Mouse (Mus musculus) myocyte (in vitro differentiated cells): ENCODE data around the gene Rhd. TPM values are rescaled to one million over a fixed set of nuclear protein-coding genes. Genes with fewer than 3 reads are reported as not detected.

ENCODE experiments used
- H3K27me3 ChIP-seq: one replicate; pipeline ENCODE4 v1.6.1; 2011; ENCODE audit not compliant: control insufficient read depth, insufficient read depth, insufficient read length
- H3K36me3 ChIP-seq: one replicate; pipeline ENCODE4 v1.6.1; 2011; ENCODE audit not compliant: control insufficient read depth, insufficient read depth
- H3K4me2 ChIP-seq: one replicate; pipeline ENCODE4 v1.6.1; 2011; ENCODE audit warnings: low read depth, control low read depth
- H3K4me3 ChIP-seq: one replicate; pipeline ENCODE4 v1.5.1; 2011; ENCODE audit warnings: mild to moderate bottlenecking, control low read depth, moderate library complexity
- H3K79me2 ChIP-seq: one replicate; pipeline ENCODE4 v1.6.1; 2011; ENCODE audit not compliant: control insufficient read depth, insufficient read depth
- H3ac ChIP-seq: one replicate; pipeline ENCODE4 v1.6.1; 2011; ENCODE audit not compliant: control insufficient read depth, insufficient read length
- CEBPB ChIP-seq: IDR thresholded peaks from 2 replicates; pipeline ENCODE4 v1.6.1; 2011; ENCODE audit warnings: mild to moderate bottlenecking, moderate library complexity; ENCODE audit not compliant: poor library complexity, insufficient read depth, severe bottlenecking
- E2F4 ChIP-seq: IDR thresholded peaks from one replicate; pipeline ENCODE4 v1.6.1; 2011; ENCODE audit warnings: mild to moderate bottlenecking, control low read depth, moderate library complexity; ENCODE audit not compliant: insufficient read depth
- MAX ChIP-seq: IDR thresholded peaks from one replicate; pipeline ENCODE4 v1.6.1; 2011; ENCODE audit warnings: low read depth, mild to moderate bottlenecking, control low read depth
- MYOD1 ChIP-seq, 3 experiments: IDR thresholded peaks; one replicate each; pipeline ENCODE4 v1.6.1; 2011; ENCODE audit warnings: control low read depth in 2 of 3, low read depth in 2 of 3, mild to moderate bottlenecking in 2 of 3, moderate library complexity in 1 of 3; ENCODE audit not compliant: insufficient read length in 2 of 3, control insufficient read depth in 1 of 3
- MYOG ChIP-seq, 3 experiments: IDR thresholded peaks; one replicate each; pipeline ENCODE4 v1.6.1; 2011; ENCODE audit warnings: control low read depth in 2 of 3, low read depth in 2 of 3, mild to moderate bottlenecking in 2 of 3; ENCODE audit not compliant: insufficient read length in 2 of 3, control insufficient read depth in 1 of 3, insufficient read depth in 1 of 3
- POLR2A ChIP-seq: IDR thresholded peaks from one replicate; pipeline ENCODE4 v1.6.1; 2011; ENCODE audit warnings: low read depth, mild to moderate bottlenecking, control low read depth, moderate library complexity; ENCODE audit not compliant: insufficient read length
- POLR2AphosphoS2 ChIP-seq: IDR thresholded peaks from one replicate; pipeline ENCODE4 v1.6.1; 2011; ENCODE audit warnings: low read depth, control low read depth; ENCODE audit not compliant: insufficient read length
- REST ChIP-seq: IDR thresholded peaks from one replicate; pipeline ENCODE4 v1.6.1; 2011; ENCODE audit warnings: mild to moderate bottlenecking, control low read depth, moderate library complexity; ENCODE audit not compliant: insufficient read depth, insufficient read length
- SRF ChIP-seq: IDR thresholded peaks from one replicate; pipeline ENCODE4 v1.6.1; 2011; ENCODE audit warnings: low read depth; ENCODE audit not compliant: control insufficient read depth, insufficient read length
- TCF12 ChIP-seq: IDR thresholded peaks from one replicate; pipeline ENCODE4 v1.6.1; 2011; ENCODE audit warnings: mild to moderate bottlenecking, control low read depth; ENCODE audit not compliant: poor library complexity, insufficient read depth, severe bottlenecking
- TCF3 ChIP-seq: IDR thresholded peaks from one replicate; pipeline ENCODE4 v1.6.1; 2011; ENCODE audit warnings: low read depth, control low read depth; ENCODE audit not compliant: insufficient read length
- USF1 ChIP-seq: IDR thresholded peaks from one replicate; pipeline ENCODE4 v1.6.1; 2011; ENCODE audit warnings: low read depth, mild to moderate bottlenecking, control low read depth, moderate library complexity
- polyA plus RNA-seq: library from polyadenylated mRNA; unstranded; fragments of >200 nt; fragmentation: generic; extraction: Trizol; gene quantifications from one replicate; pipeline ENCODE4 v1.2.1, GENCODE M21; 2012; ENCODE audit warnings: missing spikeins

The Rhd gene
- polyA plus RNA-seq, 1 experiment = 0.98 TPM

DNA sequence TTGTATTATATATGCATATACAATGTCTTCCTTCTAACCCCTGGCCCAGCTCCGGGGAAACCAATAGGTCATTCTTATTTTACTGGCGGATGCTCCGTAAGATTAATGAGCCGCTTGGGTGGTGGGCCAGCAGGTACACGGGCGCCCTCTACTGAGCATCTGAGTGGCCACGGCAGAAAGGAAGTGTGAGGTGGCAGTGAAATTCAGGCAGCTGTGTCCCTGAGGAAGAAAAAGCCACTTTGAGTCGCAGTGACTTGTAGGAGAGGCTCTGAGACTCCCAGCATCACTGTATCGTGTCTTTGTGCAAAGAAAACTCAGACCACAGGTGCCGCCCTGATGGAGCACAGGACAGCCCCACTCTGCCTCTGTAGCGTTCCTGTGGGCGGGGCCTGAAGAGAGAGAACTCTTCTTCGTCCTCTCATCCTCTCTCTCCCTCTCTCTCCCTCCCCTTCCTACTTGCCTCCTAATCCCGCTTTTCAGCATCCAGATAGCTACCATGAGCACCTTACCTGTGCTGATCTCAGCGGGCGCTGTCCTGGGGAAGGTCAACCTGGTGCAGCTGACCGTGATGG, 15.2 kb downstream of the Rhd start:
- no peaks in the 10 kb centered on the region for H3K79me2 ChIP-seq
- no peaks in the 10 kb centered on the region for H3K36me3 ChIP-seq
- TF ChIP-seq SRF = no peak
- H3ac ChIP-seq = no peak overlapping the region
- no peak overlapping the region for H3K4me2 ChIP-seq
- no peaks in the 10 kb centered on the region for H3K27me3 ChIP-seq
- H3K4me3 ChIP-seq = no peak overlapping the region

DNA sequence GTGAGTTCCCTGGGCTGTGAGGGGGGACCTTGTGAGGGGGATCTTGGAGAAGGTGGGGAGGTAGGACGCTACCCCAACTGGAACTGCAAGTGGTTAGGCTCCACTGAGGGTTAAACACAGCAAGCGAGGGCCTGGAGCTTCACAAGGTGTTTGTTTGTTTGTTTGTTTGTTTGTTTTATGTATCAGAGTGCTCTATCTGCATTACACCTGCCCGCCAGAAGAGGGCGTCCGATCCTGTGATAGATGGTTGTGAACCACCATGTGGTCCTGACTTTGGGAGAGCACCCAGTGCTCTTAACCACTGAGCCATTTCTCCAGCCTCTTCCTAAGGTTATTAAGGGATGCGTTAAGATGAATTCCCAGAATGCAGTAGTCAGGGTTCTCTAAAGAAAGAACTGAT, 15.7 kb downstream of the Rhd start:
- Histone ChIP-seq H3ac (no peak overlapping the region), H3K4me3 (no peak overlapping the region), H3K4me2 (no peak overlapping the region), H3K36me3 (no peaks in the 10 kb centered on the region), H3K27me3 (no peaks in the 10 kb centered on the region), H3K79me2 (no peaks in the 10 kb centered on the region)
- TF ChIP-seq SRF = no peak
- TF ChIP-seq USF1 = no peak
- TF ChIP-seq MYOD1 (IDR thresholded peaks at IDR 0.05; ENCODE audit: control insufficient read depth in 1 of 3, insufficient read length in 2 of 3, low read depth in 2 of 3) = no peak
- TF ChIP-seq TCF12 = no peak
- TF ChIP-seq MYOG (IDR thresholded peaks at IDR 0.05; ENCODE audit: control insufficient read depth in 1 of 3, insufficient read depth in 1 of 3, insufficient read length in 2 of 3, low read depth in 2 of 3) = no peak
- no peak for TF ChIP-seq REST
- no peak for TF ChIP-seq E2F4
- TF ChIP-seq MAX = no peak
- TF ChIP-seq POLR2AphosphoS2 = no peak
- TF ChIP-seq TCF3 = no peak
- TF ChIP-seq CEBPB = no peak

DNA sequence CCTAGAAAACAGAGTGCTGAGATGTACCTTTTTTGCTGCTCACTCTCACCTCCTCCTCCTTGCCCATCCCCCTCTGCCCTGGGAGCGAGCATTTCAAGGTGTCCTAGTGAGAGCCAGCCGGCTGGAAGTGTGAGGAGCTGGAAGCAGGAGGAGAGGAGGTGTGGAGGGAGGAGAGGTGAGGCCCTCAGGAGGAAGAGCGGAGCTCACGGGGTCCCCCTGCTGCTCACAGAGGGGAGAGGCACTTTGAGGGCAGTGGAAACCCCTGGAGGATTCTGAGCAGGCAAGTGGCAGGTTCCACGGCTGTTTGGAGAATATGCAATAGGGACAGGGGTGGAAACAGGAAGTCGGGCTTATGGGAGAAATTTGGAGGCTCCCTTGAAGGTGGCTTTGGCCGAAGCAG, 18.9 kb downstream of the Rhd start:
- H3K4me3 ChIP-seq = no peak overlapping the region
- H3K27me3 ChIP-seq = no peaks in the 10 kb centered on the region
- H3K36me3 ChIP-seq = no peaks in the 10 kb centered on the region
- H3ac ChIP-seq = no peak overlapping the region
- no peaks in the 10 kb centered on the region for H3K79me2 ChIP-seq
- H3K4me2 ChIP-seq = peak overlapping the region; percentile 24
- TF ChIP-seq POLR2A (no peak), TCF12 (no peak), POLR2AphosphoS2 (no peak), CEBPB (no peak), REST (no peak), SRF (no peak), MYOD1 (IDR thresholded peaks at IDR 0.05; ENCODE audit: control insufficient read depth in 1 of 3, insufficient read length in 2 of 3, low read depth in 2 of 3) (no peak), E2F4 (no peak)

DNA sequence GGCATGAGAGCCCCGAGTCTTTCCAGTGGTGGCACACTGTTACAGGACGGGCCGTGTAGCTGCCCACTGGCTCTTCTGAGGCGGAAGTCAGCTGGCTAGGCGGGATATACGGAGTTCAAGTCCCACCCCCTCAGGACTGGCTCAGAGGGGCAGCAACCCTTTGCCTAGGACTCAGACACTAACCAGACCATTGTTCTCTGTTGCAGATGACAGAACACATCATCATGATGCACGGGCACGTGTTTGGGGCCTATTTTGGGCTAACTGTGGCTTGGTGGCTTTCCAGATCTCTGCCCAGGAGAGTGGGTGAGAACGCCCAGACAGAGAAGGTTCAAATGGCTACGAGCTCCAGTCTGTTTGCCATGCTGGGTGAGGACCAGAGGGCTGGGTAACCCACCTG, 19.5 kb downstream of the Rhd start:
- no peak for TF ChIP-seq POLR2AphosphoS2
- TF ChIP-seq MYOD1 (IDR thresholded peaks at IDR 0.05; ENCODE audit: control insufficient read depth in 1 of 3, insufficient read length in 2 of 3, low read depth in 2 of 3) = peak in 1 of 3 experiments; percentile 45
- TF ChIP-seq TCF3 = no peak
- TF ChIP-seq MYOG (IDR thresholded peaks at IDR 0.05; ENCODE audit: control insufficient read depth in 1 of 3, insufficient read depth in 1 of 3, insufficient read length in 2 of 3, low read depth in 2 of 3) = peak in 1 of 3 experiments; percentile 31
- no peak for TF ChIP-seq E2F4
- TF ChIP-seq SRF = no peak
- no peak for TF ChIP-seq REST
- no peak for TF ChIP-seq TCF12
- TF ChIP-seq USF1 = peak; percentile 43
- TF ChIP-seq MAX = no peak
- no peaks in the 10 kb centered on the region for H3K79me2 ChIP-seq
- no peak overlapping the region for H3K4me3 ChIP-seq
- no peaks in the 10 kb centered on the region for H3K36me3 ChIP-seq
- no peak overlapping the region for H3ac ChIP-seq
- peak overlapping the region; percentile 24 for H3K4me2 ChIP-seq
- no peaks in the 10 kb centered on the region for H3K27me3 ChIP-seq

DNA sequence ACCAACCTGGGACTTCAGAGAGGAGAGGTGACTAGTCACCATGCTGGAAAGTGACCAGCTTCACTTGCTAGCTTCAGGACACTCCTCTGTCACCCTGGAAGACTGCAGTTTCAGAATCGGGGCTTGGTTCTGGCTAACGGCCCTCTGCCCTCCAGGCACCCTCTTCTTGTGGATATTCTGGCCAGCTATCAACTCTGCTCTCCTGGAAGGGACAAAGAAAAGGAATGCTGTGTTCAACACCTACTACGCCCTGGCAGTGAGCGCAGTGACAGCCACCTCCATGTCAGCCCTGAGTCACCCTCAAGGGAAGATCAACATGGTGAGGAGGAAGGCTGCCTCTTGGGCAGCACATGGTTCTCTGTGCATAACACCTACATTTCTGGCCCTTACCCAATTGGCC, 20.0 kb downstream of the Rhd start:
- Histone ChIP-seq H3K4me3 (no peak overlapping the region), H3K4me2 (no peak overlapping the region), H3K36me3 (no peaks in the 10 kb centered on the region), H3K27me3 (no peaks in the 10 kb centered on the region), H3ac (no peak overlapping the region), H3K79me2 (no peaks in the 10 kb centered on the region)
- TF ChIP-seq POLR2AphosphoS2 (no peak), MYOG (IDR thresholded peaks at IDR 0.05; ENCODE audit: control insufficient read depth in 1 of 3, insufficient read depth in 1 of 3, insufficient read length in 2 of 3, low read depth in 2 of 3) (no peak), SRF (no peak), E2F4 (no peak), POLR2A (no peak), TCF3 (no peak), CEBPB (no peak), MYOD1 (IDR thresholded peaks at IDR 0.05; ENCODE audit: control insufficient read depth in 1 of 3, insufficient read length in 2 of 3, low read depth in 2 of 3) (no peak), MAX (no peak), USF1 (no peak), TCF12 (no peak), REST (no peak)

DNA sequence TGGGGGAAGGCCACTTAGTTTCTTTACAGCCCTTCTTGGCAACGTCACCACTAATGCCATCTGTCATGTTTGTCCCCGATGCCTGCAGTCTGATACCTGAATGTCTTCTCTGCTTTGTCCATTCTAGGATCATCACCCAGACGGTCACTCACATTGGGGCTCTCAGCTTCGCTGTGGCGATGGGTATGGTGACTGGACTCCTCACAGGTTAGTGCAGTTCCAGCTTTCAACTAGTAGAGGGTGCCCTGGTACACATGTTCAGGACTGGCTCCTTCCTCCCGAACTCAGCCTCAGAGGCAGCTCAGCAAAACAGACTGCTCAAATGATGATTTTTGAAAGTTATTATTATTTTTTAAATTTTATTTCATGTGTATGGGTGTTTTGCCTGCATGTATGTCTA, 27.8 kb downstream of the Rhd start:
- TF ChIP-seq TCF12 (no peak), USF1 (no peak), POLR2AphosphoS2 (no peak), TCF3 (no peak), POLR2A (no peak), MAX (no peak), E2F4 (no peak), MYOG (IDR thresholded peaks at IDR 0.05; ENCODE audit: control insufficient read depth in 1 of 3, insufficient read depth in 1 of 3, insufficient read length in 2 of 3, low read depth in 2 of 3) (no peak), SRF (no peak), REST (no peak), CEBPB (no peak), MYOD1 (IDR thresholded peaks at IDR 0.05; ENCODE audit: control insufficient read depth in 1 of 3, insufficient read length in 2 of 3, low read depth in 2 of 3) (no peak)
- Histone ChIP-seq H3K79me2 (no peaks in the 10 kb centered on the region), H3K4me2 (no peak overlapping the region), H3ac (no peak overlapping the region), H3K4me3 (no peak overlapping the region), H3K27me3 (no peaks in the 10 kb centered on the region), H3K36me3 (peaks cover 11% of the 10 kb centered on the region)
